Mouse (Mus musculus) midbrain, embryonic 12.5 days (tissue): ENCODE results near the gene Tmem43. TPM values are rescaled to one million over a fixed set of nuclear protein-coding genes. Genes with fewer than 3 reads are reported as not detected.
A peak's percentile ranks its signal among the peaks of the same experiment; 100 is the strongest.

Experiments used
- ATAC-seq: fragments of 200-750 bp; cut with Nextera tagmentation; 2 replicates; pipeline ENCODE4 v1.8.0; 2017; ENCODE audit warnings: low read depth, moderate TSS enrichment, moderate library complexity; ENCODE audit not compliant: low FRiP score
- H3K27ac ChIP-seq: fragments of 300-500 bp; sonication (generic); replicated peaks from 2 replicates; pipeline ENCODE4 v1.5.1; 2016; ENCODE audit warnings: mild to moderate bottlenecking
- H3K27me3 ChIP-seq: fragments of 300-500 bp; sonication (generic); 2 replicates; pipeline ENCODE4 v1.6.1; 2016; ENCODE audit warnings: mild to moderate bottlenecking
- H3K36me3 ChIP-seq: fragments of 300-500 bp; sonication (generic); 2 replicates; pipeline ENCODE4 v1.6.1; 2016
- H3K4me1 ChIP-seq: fragments of 300-500 bp; sonication (generic); 2 replicates; pipeline ENCODE4 v1.6.1; 2016
- H3K4me2 ChIP-seq: fragments of 300-500 bp; sonication (generic); replicated peaks from 2 replicates; pipeline ENCODE4 v1.6.1; 2016; ENCODE audit warnings: mild to moderate bottlenecking, moderate library complexity
- H3K4me3 ChIP-seq: fragments of 300-500 bp; sonication (generic); 2 replicates; pipeline ENCODE4 v1.5.1; 2016; ENCODE audit warnings: mild to moderate bottlenecking
- H3K9ac ChIP-seq: fragments of 300-500 bp; sonication (generic); replicated peaks from 2 replicates; pipeline ENCODE4 v1.6.1; 2016; ENCODE audit warnings: mild to moderate bottlenecking, moderate library complexity
- H3K9me3 ChIP-seq: fragments of 300-500 bp; sonication (generic); 2 replicates; pipeline ENCODE4 v1.6.1; 2016; ENCODE audit warnings: mild to moderate bottlenecking
- WGBS: fragments of 180-500 bp; shearing (Covaris S2); methylation state at CpG from one replicate; pipeline ENCODE4 v1.1.7; 2016; 5-methylcytosine and 5-hydroxymethylcytosine counted together
- polyA plus RNA-seq: library from polyadenylated mRNA; unstranded; fragments of >200 nt; fragmentation: Nextera tagmentation; extraction: Ambion mirVana; gene quantifications from 2 replicates; pipeline ENCODE4 v1.2.1, GENCODE M21; 2016

The Tmem43 gene
- polyA plus RNA-seq: 61.5 and 63.4 TPM in 2 replicates

DNA sequence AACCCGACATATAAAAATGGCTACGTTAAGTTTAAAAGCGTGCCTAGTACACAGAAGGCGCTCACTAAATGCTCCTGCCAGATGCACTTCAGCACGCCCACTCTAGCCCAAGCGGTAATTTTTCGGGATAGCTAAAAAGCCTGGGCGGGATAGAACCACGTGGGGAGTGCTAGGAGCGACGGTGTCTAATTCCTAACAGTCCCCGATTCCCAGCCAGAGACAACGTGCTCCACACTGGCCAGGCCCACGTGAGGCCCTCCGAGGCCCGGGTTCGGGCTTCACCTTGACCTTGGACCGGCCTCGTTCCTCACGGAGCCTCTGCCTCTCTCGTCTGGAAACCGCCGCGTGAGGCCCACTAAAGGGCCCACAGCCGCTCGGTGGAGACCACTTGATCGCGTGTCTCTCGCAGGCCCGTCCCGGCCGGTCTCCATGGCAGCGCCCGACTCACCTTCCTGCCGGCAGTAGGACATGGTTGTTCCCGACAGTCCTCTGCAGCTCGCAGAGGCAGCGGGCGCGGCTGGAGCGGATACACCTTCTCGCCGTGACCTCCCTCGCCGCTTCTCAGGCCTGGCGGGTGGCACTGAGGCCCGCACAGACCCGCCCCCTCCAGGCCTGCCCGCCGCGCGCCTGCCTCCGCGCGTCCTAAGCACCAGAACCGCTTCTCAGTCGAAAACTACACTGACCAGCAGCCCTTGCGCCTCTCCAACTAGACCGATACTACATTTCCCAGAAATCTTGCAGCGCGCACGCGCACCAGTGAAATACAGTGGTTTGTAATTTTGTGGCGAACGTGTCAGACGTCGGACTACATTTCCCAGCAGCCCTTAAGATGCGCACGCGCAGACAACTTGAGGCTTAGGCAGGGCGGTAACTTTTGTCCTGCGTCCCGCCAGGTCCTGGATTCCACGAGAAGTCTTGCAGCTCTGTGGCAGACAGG lies at the start of gene Tmem43, which contains the start of gene Chchd4:
Gene Tmem43, plus strand, starts transcription at position 836 of the 937 bp plus-strand sequence.
Gene Chchd4, minus strand, starts transcription at position 679 of the 937 bp plus-strand sequence.
- peak within 1 kb of the TSS; percentile 78 for H3K9ac ChIP-seq
- 0 out of 2 replicates have a peak within 1 kb of the TSS, but pooled peaks have one; percentile 22 for H3K27ac ChIP-seq

DNA sequence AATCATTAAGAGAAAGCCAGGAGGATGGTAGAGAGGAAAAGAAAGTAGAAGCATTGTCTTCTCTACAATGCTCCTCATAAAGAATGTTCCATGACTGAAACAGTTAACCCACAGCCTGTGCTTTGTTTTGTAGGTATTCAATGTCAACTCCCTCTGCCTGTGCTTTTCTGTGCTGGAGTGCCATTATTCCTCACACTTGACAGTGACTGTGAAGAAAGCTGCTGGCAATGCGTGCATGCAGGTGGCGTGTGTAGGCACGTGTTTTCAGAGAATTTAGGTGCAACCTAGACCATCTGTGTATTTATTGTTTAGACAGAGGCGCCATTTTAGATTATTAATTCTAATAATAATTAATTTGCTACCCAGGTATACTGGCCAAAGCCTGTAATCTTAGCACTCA lies 49.4 kb upstream of the Tmem43 start:
- H3K9ac ChIP-seq: no peak overlapping the region
- H3K4me3 ChIP-seq: no peak overlapping the region
- 63% methylated on average over 4 of the region's 4 CpGs for WGBS
- ATAC-seq: no peak
- H3K4me2 ChIP-seq: no peak overlapping the region
- H3K36me3 ChIP-seq: no peaks in the 10 kb centered on the region
- peaks cover 22% of the 10 kb centered on the region for H3K27me3 ChIP-seq
- no peak overlapping the region for H3K27ac ChIP-seq
- no peaks in the 10 kb centered on the region for H3K9me3 ChIP-seq
- no peaks in the 10 kb centered on the region for H3K4me1 ChIP-seq

More for the DNA sequence above, at the start of gene Tmem43, which contains the start of gene Chchd4:
- no peaks in the 10 kb centered on the region for H3K9me3 ChIP-seq
- WGBS: under 1% methylated on average over 74 of the region's 74 CpGs
- peak; percentile 97 for ATAC-seq
- peaks cover 24% of the 10 kb centered on the region for H3K36me3 ChIP-seq
- H3K4me3 ChIP-seq: peak within 1 kb of the TSS; percentile 78
- H3K27me3 ChIP-seq: no peaks in the 10 kb centered on the region
- H3K4me2 ChIP-seq: peak within 1 kb of the TSS; percentile 86
- peaks cover 34% of the 10 kb centered on the region for H3K4me1 ChIP-seq

DNA sequence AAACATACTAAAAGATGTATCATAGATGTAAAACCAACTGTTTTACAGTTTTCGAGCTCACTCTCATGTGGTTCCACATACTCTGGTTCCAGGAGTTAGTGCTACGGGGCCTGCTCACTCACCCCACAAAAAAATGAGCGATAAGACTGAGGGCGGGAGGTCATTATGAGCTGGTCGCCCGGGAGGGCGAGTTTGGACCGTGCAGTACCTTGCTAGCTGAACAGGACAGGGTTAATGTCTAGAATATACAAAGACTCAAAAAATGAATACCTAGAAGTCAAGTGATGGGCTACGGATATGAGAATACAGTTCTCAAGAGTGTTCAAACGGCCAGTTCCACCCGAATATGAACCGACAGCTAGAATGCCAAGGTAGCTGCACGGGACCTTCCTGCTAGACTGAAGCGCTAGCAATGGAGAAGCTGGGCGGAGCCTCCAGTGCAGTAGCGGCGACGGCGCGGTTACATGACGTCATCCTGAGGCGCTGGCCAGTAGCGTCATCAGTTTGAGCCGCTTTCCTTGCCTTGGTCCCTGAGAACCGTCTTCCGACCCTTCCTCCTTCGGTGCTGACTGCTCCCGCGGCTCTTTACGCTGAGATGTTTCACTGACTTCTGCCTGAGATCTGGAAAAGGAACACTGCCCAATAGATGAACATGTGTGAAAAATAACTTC lies 32.9 kb upstream of the Tmem43 start:
- peak; percentile 94 for ATAC-seq
- WGBS: 2% methylated on average over 30 of the region's 30 CpGs

GRCm38 (mm10) chr6:91441145-91441662 lies 32.3 kb upstream of the Tmem43 start:
- 4% methylated on average over 19 of the region's 19 CpGs for WGBS
- peak; percentile 61; the same call in 1 of the 2 replicates for ATAC-seq

More for the DNA sequence above, 32.9 kb upstream of the Tmem43 start:
- Histone ChIP-seq H3K27me3 (peaks cover 26% of the 10 kb centered on the region), H3K4me1 (peaks cover 8% of the 10 kb centered on the region), H3K9ac (peak overlapping the region; percentile 77), H3K4me3 (peak overlapping the region; percentile 65), H3K36me3 (no peaks in the 10 kb centered on the region), H3K9me3 (no peaks in the 10 kb centered on the region), H3K27ac (peak overlapping the region; percentile 27), H3K4me2 (peak overlapping the region; percentile 95)

DNA sequence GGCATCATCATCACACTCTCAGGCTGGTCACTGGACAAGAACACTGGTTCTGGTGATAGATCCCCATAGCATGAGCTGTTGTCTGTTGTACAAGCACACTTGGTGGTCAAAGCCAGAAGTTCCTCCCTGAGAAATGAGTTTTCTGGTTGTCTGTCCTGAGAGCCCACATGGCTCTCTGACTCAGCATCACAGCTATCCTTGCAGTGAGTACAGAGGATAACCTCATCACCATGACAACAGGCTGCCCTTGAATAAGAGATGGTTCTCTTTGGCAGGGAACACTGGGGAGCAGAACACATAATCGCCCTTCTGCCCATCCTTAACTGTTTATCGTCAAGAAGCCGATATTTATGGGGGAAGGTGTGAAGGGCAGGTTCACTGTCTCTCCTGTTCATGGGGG lies 28.2 kb upstream of the Tmem43 start:
- WGBS: 73% methylated on average over 3 of the region's 3 CpGs

More at GRCm38 (mm10) chr6:91441145-91441662, 32.3 kb upstream of the Tmem43 start:
- peaks cover 8% of the 10 kb centered on the region for H3K4me1 ChIP-seq
- peak overlapping the region; percentile 77 for H3K9ac ChIP-seq
- H3K4me2 ChIP-seq: peak overlapping the region; percentile 95
- H3K36me3 ChIP-seq: no peaks in the 10 kb centered on the region
- no peaks in the 10 kb centered on the region for H3K9me3 ChIP-seq
- H3K27ac ChIP-seq: peak overlapping the region; percentile 27; the same call in 1 of the 2 replicates
- peak overlapping the region; percentile 65 for H3K4me3 ChIP-seq
- peaks cover 21% of the 10 kb centered on the region for H3K27me3 ChIP-seq

DNA sequence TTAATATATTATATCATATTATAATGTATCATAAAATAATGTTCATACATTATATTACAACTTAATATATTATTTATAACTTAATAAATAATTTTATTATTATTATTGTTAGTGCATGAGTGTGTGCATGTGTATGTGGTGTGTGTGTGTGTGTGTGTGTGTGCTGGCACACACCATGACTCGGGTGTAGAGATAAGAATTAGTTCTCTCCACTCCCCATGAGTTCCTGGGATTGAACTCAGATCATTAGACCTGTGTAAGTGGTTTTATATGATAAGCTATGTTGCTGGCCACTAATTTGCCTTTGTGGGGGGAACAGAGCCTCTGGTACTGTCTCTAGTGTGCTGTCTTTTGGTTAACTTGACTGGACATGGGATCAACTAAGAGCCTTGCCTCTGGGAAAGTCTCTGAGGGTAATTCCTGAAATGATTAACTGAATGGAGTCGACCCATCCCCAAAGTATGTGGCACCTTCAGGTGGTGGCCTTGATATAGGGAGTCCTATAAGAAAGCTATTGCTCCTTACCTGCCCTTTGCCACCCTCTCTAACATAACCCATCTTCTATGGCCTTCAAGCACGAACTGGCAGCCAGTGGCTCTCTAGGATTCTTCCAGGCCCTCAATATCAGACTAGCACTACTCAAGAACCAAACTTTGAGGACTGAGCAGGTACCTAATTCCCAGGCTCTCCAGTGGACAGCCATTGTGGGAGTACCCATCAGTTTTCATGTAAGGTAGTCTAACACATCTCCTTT lies 23.9 kb upstream of the Tmem43 start:
- Histone ChIP-seq H3K9me3 (no peaks in the 10 kb centered on the region), H3K36me3 (no peaks in the 10 kb centered on the region), H3K4me1 (no peaks in the 10 kb centered on the region), H3K4me3 (no peak overlapping the region), H3K27ac (no peak overlapping the region), H3K9ac (no peak overlapping the region), H3K4me2 (no peak overlapping the region), H3K27me3 (no peaks in the 10 kb centered on the region)
- WGBS: 61% methylated on average over 3 of the region's 3 CpGs
- ATAC-seq: no peak

More for the DNA sequence above, 28.2 kb upstream of the Tmem43 start:
- H3K4me2 ChIP-seq: no peak overlapping the region
- H3K9ac ChIP-seq: no peak overlapping the region
- ATAC-seq: no peak
- no peak overlapping the region for H3K27ac ChIP-seq
- H3K36me3 ChIP-seq: no peaks in the 10 kb centered on the region
- H3K9me3 ChIP-seq: no peaks in the 10 kb centered on the region
- H3K4me3 ChIP-seq: no peak overlapping the region
- peaks cover 8% of the 10 kb centered on the region for H3K4me1 ChIP-seq
- peaks cover 3% of the 10 kb centered on the region; the same call in 1 of the 2 replicates for H3K27me3 ChIP-seq

- H3K4me1 ChIP-seq: no peaks in the 10 kb centered on the region
- no peaks in the 10 kb centered on the region for H3K36me3 ChIP-seq
- no peaks in the 10 kb centered on the region for H3K27me3 ChIP-seq
- no peak overlapping the region for H3K27ac ChIP-seq
- no peak overlapping the region for H3K4me2 ChIP-seq
- H3K9ac ChIP-seq: no peak overlapping the region
- ATAC-seq: no peak
- no peaks in the 10 kb centered on the region for H3K9me3 ChIP-seq
- no peak overlapping the region for H3K4me3 ChIP-seq
- WGBS: 46% methylated on average over 1 of the region's 1 CpGs
Measured at GRCm38 (mm10) chr6:91452056-91452455, 21.4 kb upstream of the Tmem43 start.

DNA sequence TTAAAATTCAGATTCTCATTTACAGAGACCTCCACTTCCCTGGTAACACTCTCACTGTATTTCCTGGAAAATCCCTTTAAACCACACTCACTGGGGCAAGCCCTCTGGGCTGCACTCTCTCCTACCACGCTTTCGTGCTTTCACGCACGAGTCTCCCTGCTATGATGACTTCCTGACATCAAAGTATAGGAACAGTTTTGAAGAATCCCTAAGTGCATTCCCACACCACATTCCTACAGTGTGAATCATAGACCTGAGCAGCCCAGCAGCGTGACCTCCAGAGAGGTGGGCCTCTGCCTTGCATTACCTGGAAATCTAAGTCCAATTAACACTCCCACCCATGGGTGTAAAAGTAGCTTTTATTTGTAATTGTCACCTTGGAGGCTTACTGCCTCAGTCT lies 19.0 kb upstream of the Tmem43 start:
- Histone ChIP-seq H3K4me1 (no peaks in the 10 kb centered on the region), H3K9me3 (no peaks in the 10 kb centered on the region), H3K9ac (no peak overlapping the region), H3K36me3 (no peaks in the 10 kb centered on the region), H3K4me3 (no peak overlapping the region), H3K4me2 (no peak overlapping the region), H3K27ac (no peak overlapping the region), H3K27me3 (no peaks in the 10 kb centered on the region)
- WGBS: 74% methylated on average over 5 of the region's 5 CpGs
- no peak for ATAC-seq

GRCm38 (mm10) chr6:91459471-91459870 lies 14.0 kb upstream of the Tmem43 start:
- H3K4me1 ChIP-seq: no peaks in the 10 kb centered on the region
- no peak for ATAC-seq
- peaks cover 16% of the 10 kb centered on the region for H3K36me3 ChIP-seq

GRCm38 (mm10) chr6:91465756-91466155 lies 7.7 kb upstream of the Tmem43 start:
- no peaks in the 10 kb centered on the region for H3K4me1 ChIP-seq
- 88% methylated on average over 2 of the region's 2 CpGs for WGBS
- no peak overlapping the region for H3K4me3 ChIP-seq
- no peak for ATAC-seq
- peaks cover 49% of the 10 kb centered on the region for H3K36me3 ChIP-seq
- H3K4me2 ChIP-seq: no peak overlapping the region
- no peak overlapping the region for H3K27ac ChIP-seq
- H3K9me3 ChIP-seq: no peaks in the 10 kb centered on the region
- no peak overlapping the region for H3K9ac ChIP-seq
- no peaks in the 10 kb centered on the region for H3K27me3 ChIP-seq

More at GRCm38 (mm10) chr6:91459471-91459870, 14.0 kb upstream of the Tmem43 start:
- WGBS: 94% methylated on average over 1 of the region's 1 CpGs
- H3K4me2 ChIP-seq: no peak overlapping the region
- H3K27ac ChIP-seq: no peak overlapping the region
- H3K27me3 ChIP-seq: no peaks in the 10 kb centered on the region
- no peaks in the 10 kb centered on the region for H3K9me3 ChIP-seq
- no peak overlapping the region for H3K9ac ChIP-seq
- H3K4me3 ChIP-seq: no peak overlapping the region

DNA sequence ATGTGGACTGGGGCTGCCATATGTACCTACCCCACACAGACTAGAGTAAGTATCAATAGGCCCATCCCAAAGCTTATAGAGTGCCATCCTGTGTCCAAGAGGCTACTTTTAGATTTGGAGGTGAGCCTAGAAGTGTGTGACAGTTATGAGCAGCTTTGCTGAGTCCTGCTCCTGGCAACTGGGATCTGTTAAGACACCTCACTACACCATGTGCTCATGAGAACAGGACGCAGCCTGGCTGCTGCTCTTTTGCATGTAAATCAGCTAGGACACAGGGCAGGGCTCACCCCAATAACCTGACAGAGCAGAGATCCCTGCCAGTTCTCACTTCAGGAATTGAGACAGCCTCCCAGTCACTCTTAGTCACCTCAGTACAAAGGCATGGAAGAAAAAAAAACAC lies 6.4 kb upstream of the Tmem43 start:
- Histone ChIP-seq H3K9ac (no peak overlapping the region), H3K9me3 (no peaks in the 10 kb centered on the region), H3K27me3 (no peaks in the 10 kb centered on the region), H3K36me3 (peaks cover 49% of the 10 kb centered on the region), H3K4me1 (peaks cover 6% of the 10 kb centered on the region), H3K27ac (no peak overlapping the region), H3K4me2 (no peak overlapping the region), H3K4me3 (no peak overlapping the region)
- WGBS: 81% methylated on average over 1 of the region's 1 CpGs
- ATAC-seq: no peak
